Mouse (Mus musculus) heart, adult 2 months (tissue): ENCODE results near the gene Ctns. TPM values are rescaled to one million over a fixed set of nuclear protein-coding genes. Genes with fewer than 3 reads are reported as not detected.

ENCODE experiments used
- DNase-seq, 2 experiments: peaks; one replicate each; pipeline ENCODE4 v3.0.0; 2021
- H3K27ac ChIP-seq: fragments of 200-600 bp; 2 replicates; pipeline ENCODE4 v1.8.1; 2022
- H3K27me3 ChIP-seq: fragments of 200-500 bp; 2 replicates; pipeline ENCODE4 v1.6.1; 2012; ENCODE audit warnings: mild to moderate bottlenecking, low read length, inconsistent platforms, mixed read lengths; ENCODE audit not compliant: control insufficient read depth, insufficient read depth
- H3K36me3 ChIP-seq: fragments of 200-500 bp; 2 replicates; pipeline ENCODE4 v1.6.1; 2012; ENCODE audit warnings: low read length, inconsistent platforms; ENCODE audit not compliant: control insufficient read depth, insufficient read depth
- H3K4me1 ChIP-seq: fragments of 200-500 bp; 2 replicates; pipeline ENCODE4 v1.6.1; 2011; ENCODE audit warnings: low read length; ENCODE audit not compliant: control insufficient read depth, insufficient read depth
- H3K4me3 ChIP-seq: fragments of 200-600 bp; 2 replicates; pipeline ENCODE4 v1.8.1; 2022
- H3K79me2 ChIP-seq: fragments of 200-500 bp; replicated peaks from 2 replicates; pipeline ENCODE4 v1.6.1; 2012; ENCODE audit warnings: mild to moderate bottlenecking, inconsistent platforms, low read length, moderate library complexity, mixed read lengths; ENCODE audit not compliant: control insufficient read depth, insufficient read depth
- H3K9ac ChIP-seq: fragments of 200-500 bp; 2 replicates; pipeline ENCODE4 v1.6.1; 2012; ENCODE audit warnings: low read depth, mild to moderate bottlenecking, control low read depth, inconsistent platforms, low read length, mixed read lengths
- CTCF ChIP-seq: fragments of 200-600 bp; IDR thresholded peaks from 2 replicates; pipeline ENCODE4 v1.8.1; 2022; ENCODE audit warnings: antibody characterized with exemption, mild to moderate bottlenecking, moderate library complexity
- EP300 ChIP-seq: fragments of 200-500 bp; IDR thresholded peaks from 2 replicates; pipeline ENCODE4 v1.6.1; 2011; ENCODE audit warnings: low read depth, low read length, control low read depth; ENCODE audit not compliant: insufficient read depth
- POLR2A ChIP-seq: fragments of 200-500 bp; IDR thresholded peaks from 2 replicates; pipeline ENCODE4 v1.6.1; 2011; ENCODE audit warnings: mild to moderate bottlenecking, low read depth, low read length, control low read depth; ENCODE audit not compliant: insufficient read depth
- WGBS: fragments of 180-500 bp; shearing (Covaris S2); methylation state at CpG from one replicate; pipeline ENCODE4 v1.1.7; 2018; 5-methylcytosine and 5-hydroxymethylcytosine counted together
- intact Hi-C: fragments of 180-260 bp; cut with DNase I; formaldehyde crosslinking; loops from one replicate; pipeline ENCODE4 v1.15.1; 2025
- long read RNA-seq: library from polyadenylated mRNA; stranded (forward); transcript quantifications from one replicate; pipeline ENCODE4 v2.0.0, GENCODE M21; 2021
- polyA plus RNA-seq: library from polyadenylated mRNA; depleted of rRNA; stranded (reverse); fragments of >200 nt; gene quantifications from 2 replicates; pipeline ENCODE4 v1.2.3, GENCODE M21; 2012; rRNA removed
- total RNA-seq, 2 experiments: library from RNA; stranded (reverse); gene quantifications; 2 replicates each; pipeline ENCODE4 v1.2.3; 2021

Ctns gene
- total RNA-seq (10 to 100 TPM; 10.7 to 11.8 TPM), polyA plus RNA-seq (12.7 and 15.4 TPM in 2 replicates)
- long read RNA-seq, transcript Ctns-201 (11 exons, 2,570 nt), result major isoform, 7 of 9 reads
- long read RNA-seq, partial matches to known transcripts, result 0 of 9 reads
- long read RNA-seq, other reads (novel, unspliced or antisense), result 1 of 9 reads

- Histone ChIP-seq H3K36me3 (no peaks in the 10 kb centered on the region), H3K27me3 (no peaks in the 10 kb centered on the region), H3K27ac (peak within 1 kb of the TSS; percentile 92), H3K4me1 (peaks cover 6% of the 10 kb centered on the region), H3K79me2 (no peaks in the 10 kb centered on the region), H3K4me3 (peak within 1 kb of the TSS; percentile 93), H3K9ac (peak within 1 kb of the TSS; percentile 86)
- intact Hi-C loops, result no loop called here
- under 1% methylated on average over 22 of the region's 22 CpGs for WGBS
- no peak for DNase-seq
- TF ChIP-seq CTCF (no peak), POLR2A (peak; percentile 86), EP300 (0 out of 2 replicates have a peak, but pooled peaks have one; percentile 73)
Observed at GRCm38 (mm10) chr11:73198603-73199229, at the start of gene Ctns. Ctns (minus strand) TSS chr11:73199042.

GRCm38 (mm10) chr11:73242777-73243176, 43.9 kb upstream of the Ctns start:
- intact Hi-C loops, result no loop called here

GRCm38 (mm10) chr11:73242199-73242598, 43.4 kb upstream of the Ctns start:
- Histone ChIP-seq H3K36me3 (no peaks in the 10 kb centered on the region), H3K79me2 (no peaks in the 10 kb centered on the region), H3K27ac (no peak overlapping the region), H3K9ac (no peak overlapping the region), H3K4me1 (no peaks in the 10 kb centered on the region), H3K27me3 (no peaks in the 10 kb centered on the region), H3K4me3 (no peak overlapping the region)
- WGBS, result 72% methylated on average over 6 of the region's 6 CpGs
- intact Hi-C loops, result no loop called here
- TF ChIP-seq EP300 (no peak), CTCF (no peak), POLR2A (no peak)
- DNase-seq, result no peak

More at GRCm38 (mm10) chr11:73242777-73243176, 43.9 kb upstream of the Ctns start:
- H3K4me3 ChIP-seq, result no peak overlapping the region
- H3K79me2 ChIP-seq, result no peaks in the 10 kb centered on the region
- H3K27me3 ChIP-seq, result no peaks in the 10 kb centered on the region
- no peak overlapping the region for H3K9ac ChIP-seq
- H3K36me3 ChIP-seq, result no peaks in the 10 kb centered on the region
- no peaks in the 10 kb centered on the region for H3K4me1 ChIP-seq
- no peak overlapping the region for H3K27ac ChIP-seq
- WGBS, result 87% methylated on average over 4 of the region's 4 CpGs
- no peak for DNase-seq
- TF ChIP-seq EP300 (no peak), CTCF (no peak), POLR2A (no peak)

- Histone ChIP-seq H3K79me2 (no peaks in the 10 kb centered on the region), H3K4me3 (no peak overlapping the region), H3K36me3 (no peaks in the 10 kb centered on the region), H3K27me3 (no peaks in the 10 kb centered on the region), H3K27ac (peak overlapping the region; percentile 29), H3K9ac (no peak overlapping the region), H3K4me1 (peaks cover 12% of the 10 kb centered on the region)
- 35% methylated on average over 3 of the region's 3 CpGs for WGBS
- TF ChIP-seq EP300 (no peak), CTCF (no peak), POLR2A (no peak)
- DNase-seq, result no peak
- intact Hi-C loops, result loop anchor here (5.0 kb wide), 1 partner anchor 46 kb away; no protein-coding TSS in a partner anchor
Observed at GRCm38 (mm10) chr11:73236731-73237130, 37.9 kb upstream of the Ctns start.

- intact Hi-C loops, result loop anchor here (5.0 kb wide), 1 partner anchor 46 kb away; no protein-coding TSS in a partner anchor
- H3K27me3 ChIP-seq, result no peaks in the 10 kb centered on the region
- peak overlapping the region; percentile 83 for H3K27ac ChIP-seq
Observed at GRCm38 (mm10) chr11:73235990-73236701, 37.3 kb upstream of the Ctns start.

More at GRCm38 (mm10) chr11:73235990-73236701, 37.3 kb upstream of the Ctns start:
- Histone ChIP-seq H3K9ac (peak overlapping the region; percentile 12; the same call in 1 of the 2 replicates), H3K36me3 (no peaks in the 10 kb centered on the region), H3K79me2 (no peaks in the 10 kb centered on the region), H3K4me1 (peaks cover 12% of the 10 kb centered on the region), H3K4me3 (no peak overlapping the region)
- 13% methylated on average over 5 of the region's 5 CpGs for WGBS
- TF ChIP-seq CTCF, result peak; percentile 40
- TF ChIP-seq POLR2A, result no peak
- peak; percentile 67; the same call in 1 of the 2 replicates for TF ChIP-seq EP300
- DNase-seq, result peak; percentile 79 to 86
